ENCODE assay signal across 30 mouse cellular contexts in genomic region chr19:59154171-59154570, GRCm38 (mm10). TPM values are rescaled to one million over a fixed set of nuclear protein-coding genes. Genes with fewer than 3 reads are reported as not detected.
DNase-seq lines count a peak whose midpoint lies in the region; ATAC-seq and TF ChIP-seq lines count a peak whose summit lies in the region.
"Had no signal": no experiment of that assay in that cellular context is flagged by ENCODE, and none has a peak within 500 bp of the region (broad histone marks: within the 10 kb centered on the region; RNA-seq: fewer than 3 reads in every experiment).

No protein-coding gene starts in this region.

- ATAC-seq in kidney, postnatal 0 days (replicated peaks; ENCODE audit: low FRiP score, low read depth), result 0 out of 2 replicates have a peak, but pooled peaks have one; percentile 10
- no peak for ATAC-seq in kidney, embryonic 15.5 days (replicated peaks; ENCODE audit: low FRiP score)
- no peak for ATAC-seq in inflammation-experienced regulatory T-cells, adult 6 months
- ATAC-seq: activated CD4-positive, CD25-positive, alpha-beta regulatory T cell, adult 4 months; forebrain, embryonic 13.5 days; forebrain, embryonic 16.5 days; hindbrain, embryonic 16.5 days; intestine, embryonic 16.5 days; Patski had no signal

- no peaks in the 10 kb centered on the region for H3K4me1 ChIP-seq in kidney, postnatal 0 days (replicated peaks; ENCODE audit: insufficient read depth, low read length)
- no peaks in the 10 kb centered on the region for H3K4me1 ChIP-seq in kidney, embryonic 15.5 days
- H3K4me1 ChIP-seq: forebrain, embryonic 10.5 days; forebrain, embryonic 13.5 days; heart, embryonic 12.5 days; heart, embryonic 15.5 days; hindbrain, embryonic 10.5 days; hindbrain, embryonic 13.5 days had no signal

- H3K36me3 ChIP-seq in kidney, postnatal 0 days (ENCODE audit: insufficient read depth, low read length), result no peaks in the 10 kb centered on the region
- no peaks in the 10 kb centered on the region for H3K36me3 ChIP-seq in kidney, embryonic 15.5 days
- H3K36me3 ChIP-seq: forebrain, embryonic 10.5 days; heart, embryonic 12.5 days; heart, embryonic 15.5 days; hindbrain, embryonic 10.5 days; hindbrain, embryonic 13.5 days had no signal

- TF ChIP-seq CTCF in kidney, postnatal 0 days (IDR thresholded peaks at IDR 0.05; ENCODE audit: low read depth), result no peak

- no peak overlapping the region for H3K9ac ChIP-seq in kidney, postnatal 0 days (ENCODE audit: low read depth, low read length)
- no peak overlapping the region for H3K9ac ChIP-seq in kidney, embryonic 15.5 days
- H3K9ac ChIP-seq: forebrain, embryonic 13.5 days; heart, embryonic 12.5 days; heart, embryonic 15.5 days; hindbrain, embryonic 13.5 days had no signal

- WGBS in kidney, postnatal 0 days, result 83% methylated on average over 2 of the region's 2 CpGs
- 88% methylated on average over 2 of the region's 2 CpGs for WGBS in kidney, embryonic 15.5 days

- no peak overlapping the region for H3K27ac ChIP-seq in kidney, postnatal 0 days
- no peak overlapping the region for H3K27ac ChIP-seq in kidney, embryonic 15.5 days
- H3K27ac ChIP-seq: forebrain, embryonic 10.5 days; forebrain, embryonic 13.5 days; heart, embryonic 15.5 days; hindbrain, embryonic 10.5 days; hindbrain, embryonic 13.5 days had no signal

- H3K9me3 ChIP-seq in kidney, postnatal 0 days (replicated peaks; ENCODE audit: low read length), result no peaks in the 10 kb centered on the region
- no peaks in the 10 kb centered on the region for H3K9me3 ChIP-seq in kidney, embryonic 15.5 days (replicated peaks)
- H3K9me3 ChIP-seq: forebrain, embryonic 10.5 days; forebrain, embryonic 13.5 days; heart, embryonic 12.5 days; heart, embryonic 15.5 days; hindbrain, embryonic 10.5 days; hindbrain, embryonic 13.5 days had no signal

- H3K4me3 ChIP-seq in kidney, postnatal 0 days (replicated peaks; ENCODE audit: low read depth, low read length), result no peak overlapping the region
- H3K4me3 ChIP-seq in kidney, embryonic 15.5 days (replicated peaks), result no peak overlapping the region
- H3K4me3 ChIP-seq: forebrain, embryonic 10.5 days; forebrain, embryonic 13.5 days; heart, embryonic 12.5 days; heart, embryonic 15.5 days; hindbrain, embryonic 10.5 days; hindbrain, embryonic 13.5 days had no signal

- H3K4me2 ChIP-seq in kidney, postnatal 0 days (ENCODE audit: low read length), result no peak overlapping the region
- H3K4me2 ChIP-seq in kidney, embryonic 15.5 days, result no peak overlapping the region
- H3K4me2 ChIP-seq: forebrain, embryonic 13.5 days; heart, embryonic 12.5 days; heart, embryonic 15.5 days; hindbrain, embryonic 13.5 days had no signal

- no peak for DNase-seq in kidney, postnatal 0 days (ENCODE audit: low spot score)
- DNase-seq in ES-CJ7 (ENCODE audit: low read depth, low spot score), result peak; percentile 84
- peak; percentile 82 for DNase-seq in ZHBTc4 (ENCODE audit: low read depth, low spot score)
- DNase-seq in ovary, postnatal 14 days (ENCODE audit: low spot score), result no peak
- no peak for DNase-seq in cerebellum, postnatal 25 days
- DNase-seq: adrenal gland, adult 8-10 months; adrenal gland, postnatal 25 days; B cell, adult 2 months; cerebellum, adult 11-12 months; cerebellum, adult 8-10 months; cerebellum, postnatal 10 days; gastrocnemius, postnatal 10 days; gastrocnemius, postnatal 36 days; heart, adult 18-20 months; heart, postnatal 10 days; heart, postnatal 36 days had no signal

- 0 out of 2 replicates have a peak, but pooled peaks cover 1% of the 10 kb centered on the region for H3K27me3 ChIP-seq in kidney, postnatal 0 days (ENCODE audit: insufficient read depth, low read length)
- peaks cover 13% of the 10 kb centered on the region for H3K27me3 ChIP-seq in kidney, embryonic 15.5 days

RNA-seq across cellular contexts. Expression of gene Vax1, which starts 15.7 kb away (rescaled TPM):
- polyA plus RNA-seq in kidney, postnatal 0 days (2015; fragmentation: Nextera tagmentation; extraction: Ambion mirVana), result not detected in 2 replicates
- not detected in 2 replicates for polyA plus RNA-seq in kidney, embryonic 15.5 days (2015; fragmentation: Nextera tagmentation; extraction: Ambion mirVana)
- not detected for polyA plus RNA-seq in inflammation-experienced regulatory T-cells, adult 6 months (2017; shearing (Covaris generic))
- polyA plus RNA-seq: activated CD4-positive, CD25-positive, alpha-beta regulatory T cell, adult 4 months; embryonic facial prominence, embryonic 14.5 days; heart, embryonic 12.5 days; heart, embryonic 15.5 days; hindbrain, embryonic 13.5 days; hindbrain, embryonic 16.5 days; intestine, embryonic 16.5 days; Patski had no signal

Comparison
In these comparisons a context has a peak if more than half of its experiments do, and no peak if none do; other contexts are left out.
1. DNase-seq: peak in ES-CJ7 (single experiment) and ZHBTc4 (single experiment); none in kidney, postnatal 0 days (single experiment), ovary, postnatal 14 days (single experiment) and cerebellum, postnatal 25 days (0 of 2).